Mouse (Mus musculus): ENCODE results near the gene Rheb. TPM values are rescaled to one million over a fixed set of nuclear protein-coding genes. Genes with fewer than 3 reads are reported as not detected.
"Not testable (repeated sequence)": the region's sequence is repeated elsewhere in the genome, so short reads cannot be mapped to it uniquely, and the experiment has no call there.

The Rheb gene
- total RNA-seq, 2 experiments from 2014 or later = 113 to 119 TPM

- DNase-seq (ENCODE audit: low spot score in 2 of 2) = no peak
Measured at GRCm38 (mm10) chr5:24797858-24798257, 44.6 kb downstream of the Rheb start.

- DNase-seq (ENCODE audit: low spot score in 2 of 2) = no peak
Measured at GRCm38 (mm10) chr5:24792961-24793360, 49.5 kb downstream of the Rheb start.

GRCm38 (mm10) chr5:24782957-24783356, 59.5 kb downstream of the Rheb start:
- peak in 1 of 2 experiments; percentile 50 for DNase-seq (ENCODE audit: low spot score in 2 of 2)

- DNase-seq (ENCODE audit: low spot score in 2 of 2) = no peak
Measured at GRCm38 (mm10) chr5:24781048-24781447, 61.4 kb downstream of the Rheb start.

GRCm38 (mm10) chr5:24779881-24780512, 62.4 kb downstream of the Rheb start:
- DNase-seq (ENCODE audit: low spot score in 2 of 2) = peak in 1 of 2 experiments; percentile 44

GRCm38 (mm10) chr5:24779321-24779720, 63.1 kb downstream of the Rheb start:
- DNase-seq (ENCODE audit: low spot score in 2 of 2) = no peak

- DNase-seq (ENCODE audit: low spot score in 2 of 2) = no peak
Measured at GRCm38 (mm10) chr5:24778843-24779140, 63.6 kb downstream of the Rheb start.

GRCm38 (mm10) chr5:24778082-24778842, 64.2 kb downstream of the Rheb start:
- no peak for DNase-seq (ENCODE audit: low spot score in 2 of 2)

GRCm38 (mm10) chr5:24776681-24777080, 65.7 kb downstream of the Rheb start:
- DNase-seq (ENCODE audit: low spot score in 2 of 2) = no peak

- DNase-seq (ENCODE audit: low spot score in 2 of 2) = not testable (repeated sequence)
Measured at GRCm38 (mm10) chr5:24774549-24774948, 67.9 kb downstream of the Rheb start.

GRCm38 (mm10) chr5:24757816-24758215, 84.6 kb downstream of the Rheb start, which contains the start of gene Crygn:
TSS of gene Crygn (minus strand) at chr5:24758008.
- DNase-seq (ENCODE audit: low spot score in 2 of 2) = no peak

- DNase-seq (ENCODE audit: low spot score in 2 of 2) = no peak
Measured at GRCm38 (mm10) chr5:24756931-24757330, 85.5 kb downstream of the Rheb start.

Other genes with a start within 250 kb of the Rheb start
- gene Smarcd3, start 218.2 kb downstream of the Rheb start, total RNA-seq (2021) = 10 to 100 TPM; 87.4 to 93.2 TPM
- gene Nub1, start 157.1 kb downstream of the Rheb start, total RNA-seq (2021) = 10 to 100 TPM; 76.0 to 78.0 TPM
- gene Wdr86, start 111.9 kb downstream of the Rheb start, total RNA-seq (2021) = under 1 TPM; 0.33 to 0.62 TPM
- 1 to 10 TPM; 1.0 to 1.5 TPM for gene Crygn, start 84.6 kb downstream of the Rheb start, total RNA-seq (2021)